Mouse (Mus musculus): ENCODE results near the gene Foxp1. TPM values are rescaled to one million over a fixed set of nuclear protein-coding genes. Genes with fewer than 3 reads are reported as not detected.

Gene Foxp1
- polyA plus RNA-seq, 2 experiments: 7.9 to 10.6 TPM

DNA sequence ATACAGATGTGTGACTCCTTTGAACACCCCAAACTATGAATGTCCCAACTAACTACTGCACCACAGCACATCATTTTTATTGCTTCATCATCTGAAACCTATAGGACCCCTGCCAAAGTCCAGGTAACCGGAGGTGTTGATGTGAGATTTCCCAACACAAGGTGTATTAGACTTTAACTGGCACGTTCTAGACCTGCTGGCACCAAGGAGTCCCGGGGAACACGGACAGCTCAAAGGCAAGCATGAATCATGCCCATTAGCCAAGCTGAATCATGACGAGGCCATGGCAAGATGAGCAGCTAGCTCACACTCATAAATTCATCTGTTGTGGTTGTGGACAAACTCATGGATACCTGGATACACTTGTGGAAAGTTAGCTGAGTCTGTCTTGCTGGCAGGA lies 568.1 kb downstream of the Foxp1 start:
- 80% methylated on average over 5 of the region's 5 CpGs for WGBS (ENCODE audit: insufficient replicate concordance)

DNA sequence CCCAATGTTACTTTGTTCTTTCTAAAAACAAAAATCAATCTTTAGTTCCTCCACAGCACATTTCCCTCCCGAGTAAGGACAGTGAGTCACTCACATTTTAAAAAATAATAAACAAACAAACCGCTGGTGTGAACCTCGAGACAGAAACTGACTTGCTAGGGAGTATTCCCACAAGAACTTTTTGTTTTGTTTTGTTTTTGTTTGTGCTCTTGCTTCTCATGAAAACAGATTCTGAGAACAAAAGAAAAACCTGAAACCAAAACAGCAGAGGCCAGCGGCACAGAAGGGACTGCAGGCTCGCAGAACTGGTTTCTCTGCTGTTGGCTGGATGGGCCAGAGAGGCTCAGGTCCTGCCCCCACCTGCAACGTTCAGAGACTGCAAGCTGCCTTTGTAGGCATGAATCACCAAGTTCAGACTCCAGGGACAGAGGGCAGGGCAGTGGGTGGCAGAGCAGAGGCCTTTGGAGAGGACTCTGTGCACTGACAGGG lies 572.8 kb downstream of the Foxp1 start:
- WGBS (ENCODE audit: insufficient replicate concordance): 49% methylated on average over 6 of the region's 6 CpGs
- no peak overlapping the region for H3K4me3 ChIP-seq (ENCODE audit: insufficient read depth in 1 of 2, low read depth in 2 of 2, low read length in 2 of 2)
- TF ChIP-seq CTCF (IDR thresholded peaks at IDR 0.05; ENCODE audit: low read depth) (no peak), EP300 (IDR thresholded peaks at IDR 0.05; ENCODE audit: low read depth) (no peak)
- H3K4me1 ChIP-seq (replicated peaks; ENCODE audit: control insufficient read depth in 2 of 2, insufficient read depth in 2 of 2, low read length in 1 of 2): no peaks in the 10 kb centered on the region
- no peaks in the 10 kb centered on the region for H3K36me3 ChIP-seq (replicated peaks; ENCODE audit: control insufficient read depth, insufficient read depth, low read depth)
- no peak overlapping the region for H3K4me2 ChIP-seq (ENCODE audit: low read depth)
- H3K9me3 ChIP-seq (ENCODE audit: control insufficient read depth, low read length): no peaks in the 10 kb centered on the region
- no peaks in the 10 kb centered on the region for H3K27me3 ChIP-seq (ENCODE audit: control insufficient read depth, insufficient read depth, low read length)
- ATAC-seq (ENCODE audit: insufficient read depth): no peak
- no peak for DNase-seq (ENCODE audit: low read depth in 3 of 3, low spot score in 3 of 3)
- H3K9ac ChIP-seq (replicated peaks): no peak overlapping the region
- H3K27ac ChIP-seq: no peak overlapping the region

More for the DNA sequence above, 568.1 kb downstream of the Foxp1 start:
- Histone ChIP-seq H3K4me2 (ENCODE audit: low read depth) (no peak overlapping the region), H3K27me3 (ENCODE audit: control insufficient read depth, insufficient read depth, low read length) (no peaks in the 10 kb centered on the region), H3K27ac (no peak overlapping the region), H3K4me1 (replicated peaks; ENCODE audit: control insufficient read depth in 2 of 2, insufficient read depth in 2 of 2, low read length in 1 of 2) (peaks cover 0 to 3% of the 10 kb centered on the region in 2 experiments; a peak in 1 of 4 replicates), H3K36me3 (replicated peaks; ENCODE audit: control insufficient read depth, insufficient read depth, low read depth) (no peaks in the 10 kb centered on the region), H3K9me3 (ENCODE audit: control insufficient read depth, low read length) (no peaks in the 10 kb centered on the region), H3K4me3 (ENCODE audit: insufficient read depth in 1 of 2, low read depth in 2 of 2, low read length in 2 of 2) (no peak overlapping the region), H3K9ac (replicated peaks) (no peak overlapping the region)
- no peak for ATAC-seq (ENCODE audit: insufficient read depth)
- TF ChIP-seq EP300 (IDR thresholded peaks at IDR 0.05; ENCODE audit: low read depth): no peak
- DNase-seq (ENCODE audit: low read depth in 3 of 3, low spot score in 3 of 3): no peak

DNA sequence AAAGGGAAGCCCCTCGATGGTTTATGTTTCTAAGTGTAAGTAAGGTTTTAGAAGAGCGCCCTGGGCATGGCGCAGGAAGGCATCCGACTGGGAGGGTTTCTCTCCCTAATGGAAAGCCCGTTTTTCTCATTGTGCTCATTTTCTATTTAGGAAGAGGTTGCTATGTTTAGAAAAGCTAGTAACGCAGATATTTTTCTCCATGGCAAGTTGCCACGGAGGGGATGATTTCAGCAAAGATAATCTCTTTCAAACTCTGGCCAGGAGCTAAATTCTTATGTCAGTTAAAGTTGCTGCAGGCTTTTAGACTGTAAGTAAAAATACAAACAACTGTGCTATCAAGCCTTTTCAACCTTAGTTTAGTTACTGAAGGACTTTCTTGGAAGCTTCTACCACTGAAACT lies 573.2 kb downstream of the Foxp1 start:
- no peaks in the 10 kb centered on the region for H3K4me1 ChIP-seq (replicated peaks; ENCODE audit: control insufficient read depth in 2 of 2, insufficient read depth in 2 of 2, low read length in 1 of 2)
- no peak overlapping the region for H3K4me2 ChIP-seq (ENCODE audit: low read depth)
- H3K36me3 ChIP-seq (replicated peaks; ENCODE audit: control insufficient read depth, insufficient read depth, low read depth): no peaks in the 10 kb centered on the region
- H3K27me3 ChIP-seq (ENCODE audit: control insufficient read depth, insufficient read depth, low read length): no peaks in the 10 kb centered on the region
- H3K9ac ChIP-seq (replicated peaks): no peak overlapping the region
- no peak overlapping the region for H3K27ac ChIP-seq
- TF ChIP-seq EP300 (IDR thresholded peaks at IDR 0.05; ENCODE audit: low read depth) (no peak), CTCF (IDR thresholded peaks at IDR 0.05; ENCODE audit: low read depth) (no peak)
- 67% methylated on average over 7 of the region's 7 CpGs for WGBS (ENCODE audit: insufficient replicate concordance)
- no peaks in the 10 kb centered on the region for H3K9me3 ChIP-seq (ENCODE audit: control insufficient read depth, low read length)
- ATAC-seq (ENCODE audit: insufficient read depth): no peak
- DNase-seq (ENCODE audit: low read depth in 3 of 3, low spot score in 3 of 3): no peak
- no peak overlapping the region for H3K4me3 ChIP-seq (ENCODE audit: insufficient read depth in 1 of 2, low read depth in 2 of 2, low read length in 2 of 2)

DNA sequence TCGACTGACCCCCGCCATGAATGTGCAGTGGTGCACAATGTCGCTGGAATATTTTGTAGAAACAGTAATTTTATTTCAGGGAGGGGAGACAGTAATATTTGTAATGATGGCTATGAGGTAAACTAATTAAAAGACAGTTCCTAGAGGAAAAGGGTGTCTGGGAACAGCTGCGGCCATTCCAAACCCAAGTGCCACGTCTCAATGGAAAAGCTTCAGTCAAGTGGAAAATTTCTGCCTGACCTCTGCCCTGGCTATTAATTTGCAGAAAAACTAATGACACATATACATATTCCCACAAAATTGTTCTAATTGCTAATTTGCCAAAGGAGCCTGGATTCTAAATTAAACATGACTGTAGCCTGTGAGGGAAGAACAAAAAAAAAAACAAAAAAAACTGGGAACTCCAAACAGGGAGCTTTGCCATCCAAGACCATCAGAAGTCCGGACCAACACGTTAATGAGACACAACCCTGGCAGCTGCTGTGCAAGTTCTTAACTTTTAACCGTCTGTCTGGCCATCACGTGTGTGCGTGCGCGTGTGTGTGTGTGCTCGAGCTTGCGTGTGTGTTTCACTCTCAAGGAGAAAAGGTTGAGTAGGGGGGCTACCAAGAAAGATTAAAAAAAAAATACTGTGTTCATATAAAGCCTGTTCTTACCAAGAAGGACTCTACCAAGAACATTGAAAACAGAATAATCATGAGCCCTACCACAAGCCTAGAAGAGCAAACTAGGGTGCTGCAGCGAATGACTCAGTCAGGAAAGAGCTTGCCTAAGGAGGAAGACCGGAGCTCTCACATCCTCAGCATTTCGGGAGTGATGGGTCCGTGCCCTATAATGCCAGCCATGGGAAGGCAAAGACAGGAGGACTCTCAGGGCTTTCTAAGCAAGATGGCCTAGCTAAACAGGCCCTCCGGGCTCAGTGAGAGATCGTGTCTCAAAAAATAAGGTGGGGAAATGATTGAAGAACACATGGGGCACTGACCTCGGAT lies 574.1 kb downstream of the Foxp1 start:
- TF ChIP-seq CTCF (IDR thresholded peaks at IDR 0.05; ENCODE audit: low read depth) (no peak), EP300 (IDR thresholded peaks at IDR 0.05; ENCODE audit: low read depth) (no peak)
- H3K4me3 ChIP-seq (ENCODE audit: insufficient read depth in 1 of 2, low read depth in 2 of 2, low read length in 2 of 2): no peak overlapping the region
- H3K36me3 ChIP-seq (replicated peaks; ENCODE audit: control insufficient read depth, insufficient read depth, low read depth): no peaks in the 10 kb centered on the region
- H3K9me3 ChIP-seq (ENCODE audit: control insufficient read depth, low read length): no peaks in the 10 kb centered on the region
- ATAC-seq (ENCODE audit: insufficient read depth) (no peak), DNase-seq (ENCODE audit: low read depth in 3 of 3, low spot score in 3 of 3) (no peak)
- no peaks in the 10 kb centered on the region for H3K4me1 ChIP-seq (replicated peaks; ENCODE audit: control insufficient read depth in 2 of 2, insufficient read depth in 2 of 2, low read length in 1 of 2)
- H3K9ac ChIP-seq (replicated peaks): no peak overlapping the region
- WGBS (ENCODE audit: insufficient replicate concordance): 79% methylated on average over 21 of the region's 21 CpGs
- no peak overlapping the region for H3K4me2 ChIP-seq (ENCODE audit: low read depth)
- H3K27ac ChIP-seq: no peak overlapping the region
- no peaks in the 10 kb centered on the region for H3K27me3 ChIP-seq (ENCODE audit: control insufficient read depth, insufficient read depth, low read length)

DNA sequence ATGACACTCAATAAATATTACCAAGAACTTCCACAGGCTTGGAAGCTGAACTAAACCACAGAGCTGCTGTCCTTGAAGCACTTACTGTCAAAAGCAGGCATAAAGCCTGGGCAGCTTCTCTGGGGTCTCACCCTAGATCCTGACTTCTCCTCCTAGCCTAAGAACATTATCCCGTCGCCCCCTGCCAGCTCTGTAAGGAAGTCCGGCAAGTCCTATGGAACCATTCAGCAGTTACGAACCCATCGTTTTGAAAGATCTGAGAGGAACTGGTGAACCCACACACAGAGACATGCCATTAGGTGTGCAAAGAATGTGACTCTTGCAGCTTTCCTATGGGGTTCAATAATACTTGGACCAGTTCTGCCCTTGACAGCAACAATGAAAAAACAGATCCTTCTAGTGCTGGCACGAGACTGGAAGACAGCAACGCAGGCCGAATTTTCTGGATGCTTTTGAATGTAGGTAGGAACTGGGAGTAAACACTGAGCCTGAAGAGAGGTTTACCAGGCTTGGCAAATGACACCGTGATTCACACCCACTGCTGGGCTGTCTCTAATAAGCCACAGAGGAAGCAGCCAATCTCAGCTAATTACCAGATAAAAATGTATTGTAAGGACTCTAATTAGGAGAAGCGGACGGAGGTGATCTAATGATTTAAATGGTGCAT lies 574.9 kb downstream of the Foxp1 start:
- Histone ChIP-seq H3K9ac (replicated peaks) (no peak overlapping the region), H3K9me3 (ENCODE audit: control insufficient read depth, low read length) (no peaks in the 10 kb centered on the region), H3K4me1 (replicated peaks; ENCODE audit: control insufficient read depth in 2 of 2, insufficient read depth in 2 of 2, low read length in 1 of 2) (no peaks in the 10 kb centered on the region), H3K4me2 (ENCODE audit: low read depth) (no peak overlapping the region), H3K36me3 (replicated peaks; ENCODE audit: control insufficient read depth, insufficient read depth, low read depth) (no peaks in the 10 kb centered on the region), H3K27me3 (ENCODE audit: control insufficient read depth, insufficient read depth, low read length) (no peaks in the 10 kb centered on the region), H3K27ac (no peak overlapping the region), H3K4me3 (ENCODE audit: insufficient read depth in 1 of 2, low read depth in 2 of 2, low read length in 2 of 2) (no peak overlapping the region)
- TF ChIP-seq EP300 (IDR thresholded peaks at IDR 0.05; ENCODE audit: low read depth) (no peak), CTCF (IDR thresholded peaks at IDR 0.05; ENCODE audit: low read depth) (no peak)
- no peak for ATAC-seq (ENCODE audit: insufficient read depth)
- no peak for DNase-seq (ENCODE audit: low read depth in 3 of 3, low spot score in 3 of 3)
- WGBS (ENCODE audit: insufficient replicate concordance): 77% methylated on average over 11 of the region's 11 CpGs
